ENCODE assay signal across 7 mouse cellular contexts in genomic region chr17:13668052-13669015, GRCm38 (mm10).
A peak's percentile ranks its signal among the peaks of the same experiment; 100 is the strongest.
DNase-seq lines count a peak whose midpoint lies in the region; ATAC-seq and TF ChIP-seq lines count a peak whose summit lies in the region.

No protein-coding gene starts in this region.

- 25% methylated on average over 16 of the region's 16 CpGs for WGBS in thymus, adult 2 months
- WGBS in embryonic facial prominence, embryonic 15.5 days, result 12% methylated on average over 16 of the region's 16 CpGs
- 5% methylated on average over 16 of the region's 16 CpGs for whole genome bisulfite sequencing in hindbrain, embryonic 16.5 days

- no peaks in the 10 kb centered on the region for H3K36me3 ChIP-seq in thymus, adult 2 months (ENCODE audit: control insufficient read depth, insufficient read depth, low read length)
- no peaks in the 10 kb centered on the region for H3K36me3 ChIP-seq in embryonic facial prominence, embryonic 15.5 days
- no peaks in the 10 kb centered on the region for H3K36me3 ChIP-seq in hindbrain, embryonic 16.5 days (ENCODE audit: control insufficient read depth, insufficient read depth, low read length)

- H3K27me3 ChIP-seq in thymus, adult 2 months (ENCODE audit: control insufficient read depth, insufficient read depth, low read length), result no peaks in the 10 kb centered on the region
- H3K27me3 ChIP-seq in embryonic facial prominence, embryonic 15.5 days, result no peaks in the 10 kb centered on the region
- H3K27me3 ChIP-seq in hindbrain, embryonic 16.5 days (replicated peaks; ENCODE audit: control insufficient read depth, insufficient read depth, low read length), result no peaks in the 10 kb centered on the region

- H3K9ac ChIP-seq in embryonic facial prominence, embryonic 15.5 days, result no peak overlapping the region
- peak overlapping the region; percentile 54 for H3K9ac ChIP-seq in hindbrain, embryonic 16.5 days (ENCODE audit: low read depth, low read length)

- no peak overlapping the region for H3K4me3 ChIP-seq in thymus, adult 2 months (ENCODE audit: control insufficient read depth, insufficient read depth, low read length)
- no peak overlapping the region for H3K4me3 ChIP-seq in embryonic facial prominence, embryonic 15.5 days (replicated peaks)
- no peak overlapping the region; the same call in 1 of the 2 replicates for H3K4me3 ChIP-seq in hindbrain, embryonic 16.5 days (ENCODE audit: low read length)

- peaks cover 8% of the 10 kb centered on the region; the same call in 1 of the 2 replicates for H3K4me1 ChIP-seq in thymus, adult 2 months (replicated peaks; ENCODE audit: control insufficient read depth, insufficient read depth, low read length)
- H3K4me1 ChIP-seq in embryonic facial prominence, embryonic 15.5 days, result peaks cover 15% of the 10 kb centered on the region
- peaks cover 16% of the 10 kb centered on the region for H3K4me1 ChIP-seq in hindbrain, embryonic 16.5 days (ENCODE audit: control insufficient read depth, insufficient read depth, low read depth, low read length)

- TF ChIP-seq CTCF in thymus, adult 2 months (IDR thresholded peaks at IDR 0.05; ENCODE audit: borderline replicate concordance, control insufficient read depth, extremely low read depth, insufficient read depth, low read length, poor library complexity), result no peak

- H3K9me3 ChIP-seq in embryonic facial prominence, embryonic 15.5 days (replicated peaks), result no peaks in the 10 kb centered on the region
- no peaks in the 10 kb centered on the region for H3K9me3 ChIP-seq in hindbrain, embryonic 16.5 days (ENCODE audit: control insufficient read depth, low read length)

- peak; percentile 73 for ATAC-seq in embryonic facial prominence, embryonic 15.5 days (ENCODE audit: insufficient number of reproducible peaks, low FRiP score, low TSS enrichment, low read depth)
- peak; percentile 81 for ATAC-seq in hindbrain, embryonic 16.5 days

- H3K4me2 ChIP-seq in embryonic facial prominence, embryonic 15.5 days (replicated peaks), result peak overlapping the region; percentile 32
- peak overlapping the region; percentile 31 for H3K4me2 ChIP-seq in hindbrain, embryonic 16.5 days (ENCODE audit: low read length)

- H3K27ac ChIP-seq in thymus, adult 2 months (ENCODE audit: control insufficient read depth, insufficient read depth, low read length), result no peak overlapping the region
- peak overlapping the region; percentile 63 for H3K27ac ChIP-seq in embryonic facial prominence, embryonic 15.5 days (replicated peaks)
- peak overlapping the region; percentile 84 for H3K27ac ChIP-seq in hindbrain, embryonic 16.5 days (ENCODE audit: low read depth, low read length)

- no peak for TF ChIP-seq POLR2A in thymus, adult 2 months (IDR thresholded peaks at IDR 0.05; ENCODE audit: control insufficient read depth, extremely low read depth, insufficient read depth, low read length, poor library complexity)

- DNase-seq in thymus, adult 2 months, result peak; percentile 27
- DNase-seq in thymus, adult 18-20 months, result no peak
- DNase-seq in mesoderm, embryonic 11.5 days (ENCODE audit: low read depth, low spot score), result peak; percentile 71
- DNase-seq in thymus, postnatal 0 days (ENCODE audit: low spot score), result peak; percentile 51
- DNase-seq in ovary, postnatal 14 days (ENCODE audit: low spot score), result no peak

Comparison
In these comparisons a context has a peak if more than half of its experiments do, and no peak if none do; other contexts are left out.
1. DNase-seq: peak in thymus, adult 2 months (single experiment), mesoderm, embryonic 11.5 days (single experiment) and thymus, postnatal 0 days (single experiment); none in thymus, adult 18-20 months (0 of 2) and ovary, postnatal 14 days (single experiment).